Mouse (Mus musculus): ENCODE measurements at regions not wholly inside any gene's neighbourhood (a gene's known extent, or its start where the extent isn't known, plus 50 kb on each side); places are given as distances from the start of the nearest gene placed in this dataset.
A peak's percentile ranks its signal among the peaks of the same experiment; 100 is the strongest.

DNA sequence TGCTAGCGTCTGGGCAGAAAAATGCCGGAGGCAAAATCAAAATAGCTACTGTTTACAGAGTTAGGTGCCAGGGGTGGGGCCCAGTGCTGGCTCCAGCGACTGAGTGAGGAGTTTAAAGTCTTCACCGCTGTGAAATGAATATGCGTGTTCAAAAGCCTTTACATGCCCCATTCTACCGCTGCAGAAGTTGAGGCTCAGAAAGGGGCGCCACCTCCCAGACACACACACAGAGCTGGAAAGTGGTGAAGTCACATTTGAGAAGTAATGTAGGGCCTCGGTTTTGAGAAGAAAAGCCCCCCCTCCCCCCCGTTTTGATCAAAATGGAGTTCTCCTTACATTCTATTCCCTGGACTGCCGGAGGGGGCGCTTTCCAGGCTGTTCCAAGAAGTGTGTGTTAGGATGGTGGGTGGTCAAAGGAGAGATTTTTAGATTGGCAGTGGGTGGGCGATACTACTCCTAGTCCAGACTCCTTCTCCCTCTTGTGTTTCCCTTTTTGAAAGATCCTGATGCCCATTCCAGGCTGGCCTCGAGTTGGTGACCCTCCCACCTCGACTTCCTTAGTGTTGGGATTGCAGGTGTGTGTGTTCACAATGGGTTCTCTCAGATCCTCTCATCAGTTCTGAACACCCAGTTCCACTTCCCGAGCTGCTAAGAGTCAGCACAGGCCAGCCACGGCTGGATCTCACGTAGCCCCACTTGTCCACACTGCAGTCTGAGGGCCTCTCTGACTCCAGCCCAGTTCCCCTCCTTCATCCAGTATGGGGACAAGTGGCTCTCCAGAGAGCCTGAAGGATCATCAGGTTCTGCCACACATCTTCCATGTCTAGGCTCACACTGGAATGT, 69.3 kb upstream of the Nkd1 start:
- DNase-seq (ENCODE audit: low spot score in 2 of 2): no peak
- Histone ChIP-seq H3K27ac (no peak overlapping the region), H3K4me3 (no peak overlapping the region; the same call in 1 of the 2 replicates)
- peak; percentile 60 for TF ChIP-seq CTCF (conservative IDR thresholded peaks at IDR 0.05)

DNA sequence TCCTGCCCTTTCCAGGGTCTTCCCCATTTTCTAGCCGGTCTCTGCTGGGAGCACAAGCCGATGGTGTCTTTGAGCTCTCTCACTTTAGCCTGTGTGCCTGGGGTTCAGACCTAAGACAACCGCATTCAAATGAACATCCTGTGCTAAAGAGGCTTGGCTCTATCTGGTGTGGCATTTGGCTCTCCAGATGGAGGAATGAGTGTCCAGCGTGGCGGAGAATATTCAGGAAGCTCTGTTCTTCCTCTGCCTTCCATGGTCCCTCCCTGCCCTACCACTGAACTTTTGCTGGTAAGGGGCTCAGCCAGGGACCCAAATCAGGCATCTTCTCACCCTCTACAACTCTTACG, 68.7 kb upstream of the Nkd1 start:
- DNase-seq (ENCODE audit: low spot score in 2 of 2): no peak
- Histone ChIP-seq H3K27ac (no peak overlapping the region), H3K4me3 (no peak overlapping the region)
- TF ChIP-seq CTCF (conservative IDR thresholded peaks at IDR 0.05): no peak

DNA sequence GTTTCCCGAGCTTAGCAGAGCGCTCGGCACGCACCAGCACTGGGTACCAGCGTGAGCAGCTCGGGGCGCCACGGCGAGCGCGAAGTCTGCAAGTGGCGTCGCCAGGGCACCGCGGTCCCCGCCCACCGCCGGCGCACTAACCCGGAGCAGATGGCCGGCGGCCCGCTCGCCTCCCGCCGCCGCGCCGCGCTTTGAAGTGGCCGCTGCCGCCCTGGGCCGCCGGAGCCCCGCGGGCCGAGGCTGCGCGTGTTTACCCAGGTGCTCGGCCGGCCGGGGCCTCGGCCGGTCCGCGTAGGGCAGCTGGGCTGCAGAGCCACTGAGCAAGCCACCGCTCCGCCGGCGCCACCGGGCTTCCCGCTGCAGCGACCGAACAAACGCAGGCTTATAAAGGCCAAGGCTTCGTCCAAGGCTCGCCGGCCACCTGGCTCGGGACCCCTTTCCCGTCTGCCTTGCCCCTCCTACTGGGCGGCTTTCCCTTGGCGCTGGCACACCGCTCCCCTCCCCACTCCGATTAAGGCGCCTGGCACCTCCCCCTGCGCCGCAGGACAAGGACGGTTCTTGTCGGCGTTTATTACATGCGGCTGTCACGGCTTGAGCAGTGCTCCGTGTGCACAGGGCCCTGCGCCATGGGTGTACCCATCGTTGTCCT, 67.0 kb upstream of the Nkd1 start:
- DNase-seq (ENCODE audit: low spot score in 2 of 2): peak; percentile 29 to 46
- TF ChIP-seq CTCF (conservative IDR thresholded peaks at IDR 0.05): no peak
- peak overlapping the region; percentile 88 for H3K27ac ChIP-seq
- peak overlapping the region; percentile 62 for H3K4me3 ChIP-seq

DNA sequence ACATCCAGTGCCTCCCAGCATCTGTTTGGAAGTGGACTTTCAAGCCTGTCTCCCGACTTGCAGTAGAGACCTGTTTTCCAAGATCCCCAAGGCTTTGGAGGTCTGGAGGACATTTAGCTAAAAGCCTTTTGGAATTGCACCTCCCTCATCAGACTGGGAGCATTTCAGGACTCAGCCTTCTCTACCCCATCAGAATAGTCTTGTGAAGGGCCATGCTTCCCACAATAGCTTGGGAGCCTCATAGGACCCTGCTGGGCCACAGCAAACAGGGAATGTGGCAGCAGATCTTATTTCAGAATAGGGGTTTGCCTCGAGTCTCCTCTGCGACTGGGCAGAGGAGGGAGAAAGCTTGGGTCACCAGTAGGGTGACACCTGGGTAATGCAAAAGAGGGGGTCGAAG, 66.2 kb upstream of the Nkd1 start:
- DNase-seq (ENCODE audit: low spot score in 2 of 2): no peak
- TF ChIP-seq CTCF (conservative IDR thresholded peaks at IDR 0.05): no peak
- H3K27ac ChIP-seq: peak overlapping the region; percentile 88
- H3K4me3 ChIP-seq: no peak overlapping the region

DNA sequence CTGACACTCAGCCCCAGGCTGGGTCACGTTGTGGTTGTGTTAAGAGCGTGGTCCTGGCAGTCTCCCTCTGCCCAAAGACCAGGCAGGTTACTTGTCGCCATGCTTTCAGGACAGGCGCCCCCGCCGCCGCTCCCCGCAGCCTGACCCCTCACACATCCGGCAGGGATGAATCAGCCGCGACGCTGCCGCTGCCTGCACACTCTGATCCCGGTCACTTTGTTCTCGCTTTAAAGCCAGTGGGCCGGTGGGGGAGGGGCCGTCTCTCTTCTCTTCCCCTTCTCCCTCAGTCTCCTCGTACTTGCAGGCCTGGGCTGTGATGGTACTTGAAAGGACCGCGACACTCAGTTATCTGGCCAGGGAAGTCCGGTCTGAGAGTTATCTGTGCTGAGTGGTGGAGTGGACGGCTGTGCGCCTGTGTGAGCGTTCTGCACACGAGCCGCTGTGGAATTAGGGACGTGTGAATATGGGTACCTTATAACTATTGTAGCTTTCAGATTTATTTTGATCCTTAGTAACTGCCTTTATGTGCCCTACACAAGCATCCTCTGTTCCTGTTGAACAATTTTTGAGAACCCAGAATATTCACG, 65.6 kb upstream of the Nkd1 start:
- Histone ChIP-seq H3K27ac (no peak overlapping the region), H3K4me3 (no peak overlapping the region)
- no peak for TF ChIP-seq CTCF (conservative IDR thresholded peaks at IDR 0.05)
- DNase-seq (ENCODE audit: low spot score in 2 of 2): no peak

DNA sequence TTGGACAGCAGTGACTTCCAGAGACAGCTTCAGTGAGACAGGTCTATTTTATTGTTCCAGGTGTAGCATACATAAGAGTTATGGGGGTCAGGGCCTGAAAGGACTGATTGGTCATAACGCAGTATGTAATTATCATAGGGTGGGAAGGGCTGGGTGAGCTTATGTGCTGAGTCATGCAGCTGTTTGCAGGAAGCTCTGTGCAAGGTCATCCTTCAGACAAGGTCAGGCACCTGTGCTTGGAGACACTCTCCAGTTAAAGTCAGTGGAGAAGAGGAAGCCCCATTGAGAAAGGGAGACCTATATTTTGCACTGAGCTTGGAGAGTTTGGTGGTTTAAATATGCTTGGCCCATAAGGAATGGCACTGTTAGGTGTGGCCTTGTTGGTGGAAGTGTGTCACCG, 62.0 kb upstream of the Nkd1 start:
- TF ChIP-seq CTCF (conservative IDR thresholded peaks at IDR 0.05): no peak
- Histone ChIP-seq H3K27ac (no peak overlapping the region), H3K4me3 (no peak overlapping the region)
- no peak for DNase-seq (ENCODE audit: low spot score in 2 of 2)

DNA sequence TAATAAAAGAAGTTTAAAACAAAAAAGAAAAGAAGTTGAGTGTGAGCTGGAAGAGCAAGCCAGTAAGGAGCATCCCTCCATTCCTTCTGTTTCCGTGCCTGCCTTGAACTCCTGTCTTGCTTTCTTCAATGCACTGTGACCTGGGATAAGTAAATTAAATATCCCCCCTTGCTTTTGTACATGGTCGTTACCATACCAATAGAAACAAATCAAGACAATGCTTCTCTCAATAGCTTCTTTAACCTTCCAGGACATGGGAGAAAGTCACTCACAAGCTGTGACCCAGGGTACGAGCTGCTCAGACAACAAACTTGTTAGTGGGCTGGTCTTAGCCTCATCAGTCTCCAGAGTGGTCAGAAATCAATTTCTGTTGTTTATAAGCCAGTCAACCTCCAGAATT, 53.4 kb upstream of the Nkd1 start:
- Histone ChIP-seq H3K4me3 (no peak overlapping the region), H3K27ac (no peak overlapping the region)
- no peak for DNase-seq (ENCODE audit: low spot score in 2 of 2)
- TF ChIP-seq CTCF (conservative IDR thresholded peaks at IDR 0.05): no peak

DNA sequence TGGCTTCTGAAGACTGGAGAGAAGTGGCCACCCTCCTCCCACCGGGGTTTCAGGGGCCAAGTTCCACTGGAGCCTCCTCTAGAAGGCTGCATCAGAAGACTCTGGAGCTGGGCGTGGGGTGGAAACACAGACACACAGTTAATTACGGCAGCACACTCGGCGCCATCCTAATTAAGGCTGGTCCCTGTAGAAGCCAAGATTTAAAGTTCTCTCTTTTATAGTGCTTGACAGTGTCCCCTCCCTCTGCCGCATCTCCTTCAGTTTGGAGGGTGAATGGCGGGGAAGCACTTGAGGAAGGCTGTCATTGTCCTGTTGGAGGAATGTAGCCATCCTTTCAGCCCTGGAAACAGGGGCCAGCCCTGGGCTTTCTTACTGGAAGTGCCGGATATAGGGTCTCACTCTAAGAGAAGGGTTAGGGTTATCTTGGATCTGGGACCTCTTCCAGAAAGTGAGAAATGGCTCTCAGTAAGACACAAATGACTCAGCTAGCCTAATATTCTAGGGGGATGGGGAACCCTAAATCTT, 50.2 kb upstream of the Nkd1 start:
- H3K27ac ChIP-seq: no peak overlapping the region
- TF ChIP-seq CTCF (conservative IDR thresholded peaks at IDR 0.05): no peak
- DNase-seq (ENCODE audit: low spot score in 2 of 2): no peak
- H3K4me3 ChIP-seq: no peak overlapping the region
